Mouse (Mus musculus) spleen, adult 2 months (tissue): ENCODE measurements around the gene Zbtb8b. TPM values are rescaled to one million over a fixed set of nuclear protein-coding genes. Genes with fewer than 3 reads are reported as not detected.

Source experiments
- DNase-seq, 2 experiments: peaks; one replicate each; pipeline versions ENCODE4 v3.0.0 to v3.0.0-alpha.2; 2012 to 2021; ENCODE audit warnings: low spot score in 2 of 2, low read depth in 1 of 2
- H3K27ac ChIP-seq: fragments of 200-500 bp; 2 replicates; pipeline ENCODE4 v1.5.1; 2012; ENCODE audit warnings: low read length, inconsistent platforms; ENCODE audit not compliant: insufficient read depth
- H3K27me3 ChIP-seq: fragments of 200-500 bp; 2 replicates; pipeline ENCODE4 v1.6.1; 2012; ENCODE audit warnings: mild to moderate bottlenecking, moderate library complexity, low read length, inconsistent platforms; ENCODE audit not compliant: control insufficient read depth, insufficient read depth
- H3K36me3 ChIP-seq: fragments of 200-500 bp; 2 replicates; pipeline ENCODE4 v1.6.1; 2012; ENCODE audit warnings: mild to moderate bottlenecking, low read length, inconsistent platforms; ENCODE audit not compliant: control insufficient read depth, insufficient read depth
- H3K4me1 ChIP-seq: fragments of 200-500 bp; 2 replicates; pipeline ENCODE4 v1.6.1; 2011; ENCODE audit warnings: inconsistent platforms; ENCODE audit not compliant: control insufficient read depth, insufficient read depth, insufficient read length
- H3K4me3 ChIP-seq: fragments of 200-500 bp; 2 replicates; pipeline ENCODE4 v1.5.1; 2011; ENCODE audit warnings: mild to moderate bottlenecking, inconsistent platforms; ENCODE audit not compliant: insufficient read depth, insufficient read length; ENCODE audit errors: extremely low read depth
- CTCF ChIP-seq: fragments of 200-500 bp; IDR thresholded peaks from 2 replicates; pipeline ENCODE4 v1.5.1; 2011; ENCODE audit warnings: mild to moderate bottlenecking, inconsistent platforms; ENCODE audit not compliant: insufficient read depth, insufficient read length, insufficient replicate concordance; ENCODE audit errors: extremely low read depth
- POLR2A ChIP-seq: fragments of 200-500 bp; IDR thresholded peaks from 2 replicates; pipeline ENCODE4 v1.6.1; 2011; ENCODE audit warnings: low read depth, low read length, inconsistent platforms
- WGBS: fragments of 180-500 bp; shearing (Covaris S2); methylation state at CpG from one replicate; pipeline ENCODE4 v1.1.7; 2018; 5-methylcytosine and 5-hydroxymethylcytosine counted together
- polyA plus RNA-seq: library from polyadenylated mRNA; depleted of rRNA; stranded (reverse); fragments of >200 nt; gene quantifications from 2 replicates; pipeline ENCODE4 v1.2.3, GENCODE M21; 2012; rRNA removed

Zbtb8b gene
- polyA plus RNA-seq, 1 experiment, result not detected

GRCm38 (mm10) chr4:129376961-129377545 is 63.6 kb downstream of the Zbtb8b start:
- TF ChIP-seq POLR2A (no peak), CTCF (no peak)
- Histone ChIP-seq H3K4me1 (peaks cover 6% of the 10 kb centered on the region; the same call in 1 of the 2 replicates), H3K27me3 (peaks cover 4% of the 10 kb centered on the region; the same call in 1 of the 2 replicates), H3K4me3 (peak overlapping the region; percentile 84), H3K36me3 (no peaks in the 10 kb centered on the region), H3K27ac (peak overlapping the region; percentile 66)
- WGBS, result under 1% methylated on average over 48 of the region's 68 CpGs
- DNase-seq, result peak in 1 of 2 experiments; percentile 22

- H3K4me1 ChIP-seq, result peaks cover 6% of the 10 kb centered on the region; the same call in 1 of the 2 replicates
- 76% methylated on average over 5 of the region's 5 CpGs for WGBS
- H3K27me3 ChIP-seq, result peaks cover 4% of the 10 kb centered on the region; the same call in 1 of the 2 replicates
- DNase-seq, result no peak
- TF ChIP-seq POLR2A, result no peak
- no peak for TF ChIP-seq CTCF
- H3K27ac ChIP-seq, result no peak overlapping the region
- H3K36me3 ChIP-seq, result no peaks in the 10 kb centered on the region
- H3K4me3 ChIP-seq, result no peak overlapping the region
Observed at GRCm38 (mm10) chr4:129375821-129376220, 64.8 kb downstream of the Zbtb8b start.

Other genes with a start within 250 kb of the Zbtb8b start
- 2.9 and 3.5 TPM in 2 replicates for gene C77080, start 179.4 kb downstream of the Zbtb8b start, polyA plus RNA-seq
- 0.63 and 1.00 TPM in 2 replicates for gene Sync, start 153.2 kb downstream of the Zbtb8b start, polyA plus RNA-seq
- 16.3 and 16.6 TPM in 2 replicates for gene Rbbp4, start 105.5 kb downstream of the Zbtb8b start, polyA plus RNA-seq
- gene Zbtb8os, start 105.2 kb downstream of the Zbtb8b start, polyA plus RNA-seq, result 8.2 and 9.2 TPM in 2 replicates
- gene Zbtb8a, start 62.7 kb downstream of the Zbtb8b start, polyA plus RNA-seq, result 2.1 and 3.5 TPM in 2 replicates
- 20.3 and 31.5 TPM in 2 replicates for gene Bsdc1, start 20.7 kb upstream of the Zbtb8b start, polyA plus RNA-seq
- 0.11 TPM in 1 of 2 replicates, not detected in the other for gene Tssk3, start 50.2 kb upstream of the Zbtb8b start, polyA plus RNA-seq
- gene Fam229a, start 50.3 kb upstream of the Zbtb8b start, polyA plus RNA-seq, result 0.20 and 0.70 TPM in 2 replicates
- 44.0 and 55.7 TPM in 2 replicates for gene Marcksl1, start 72.7 kb upstream of the Zbtb8b start, polyA plus RNA-seq
- 55.1 and 69.0 TPM in 2 replicates for gene Hdac1, start 101.9 kb upstream of the Zbtb8b start, polyA plus RNA-seq
- 109 and 117 TPM in 2 replicates for gene Lck, start 132.8 kb upstream of the Zbtb8b start, polyA plus RNA-seq
- 10.9 and 17.2 TPM in 2 replicates for gene Fam167b, start 137.7 kb upstream of the Zbtb8b start, polyA plus RNA-seq
- 185 and 203 TPM in 2 replicates for gene Eif3i, start 159.8 kb upstream of the Zbtb8b start, polyA plus RNA-seq
- 119 and 129 TPM in 2 replicates for gene Tmem234, start 159.8 kb upstream of the Zbtb8b start, polyA plus RNA-seq
- gene Dcdc2b, start 173.4 kb upstream of the Zbtb8b start, polyA plus RNA-seq, result 1.4 and 2.8 TPM in 2 replicates
- gene Iqcc, start 178.2 kb upstream of the Zbtb8b start, polyA plus RNA-seq, result 28.3 and 31.3 TPM in 2 replicates
- gene Ccdc28b, start 183.1 kb upstream of the Zbtb8b start, polyA plus RNA-seq, result 16.3 and 19.7 TPM in 2 replicates
- 20.1 and 25.1 TPM in 2 replicates for gene Txlna, start 200.2 kb upstream of the Zbtb8b start, polyA plus RNA-seq
- gene Kpna6, start 231.9 kb upstream of the Zbtb8b start, polyA plus RNA-seq, result 11.9 and 13.2 TPM in 2 replicates